Mouse (Mus musculus) ovary, postnatal 36 days (tissue): Measurements from ENCODE around the gene Med12.

Source experiments
- DNase-seq: peaks from one replicate; pipeline ENCODE4 v3.0.0; 2022; ENCODE audit warnings: low spot score, mixed read lengths

Med12 gene

DNA sequence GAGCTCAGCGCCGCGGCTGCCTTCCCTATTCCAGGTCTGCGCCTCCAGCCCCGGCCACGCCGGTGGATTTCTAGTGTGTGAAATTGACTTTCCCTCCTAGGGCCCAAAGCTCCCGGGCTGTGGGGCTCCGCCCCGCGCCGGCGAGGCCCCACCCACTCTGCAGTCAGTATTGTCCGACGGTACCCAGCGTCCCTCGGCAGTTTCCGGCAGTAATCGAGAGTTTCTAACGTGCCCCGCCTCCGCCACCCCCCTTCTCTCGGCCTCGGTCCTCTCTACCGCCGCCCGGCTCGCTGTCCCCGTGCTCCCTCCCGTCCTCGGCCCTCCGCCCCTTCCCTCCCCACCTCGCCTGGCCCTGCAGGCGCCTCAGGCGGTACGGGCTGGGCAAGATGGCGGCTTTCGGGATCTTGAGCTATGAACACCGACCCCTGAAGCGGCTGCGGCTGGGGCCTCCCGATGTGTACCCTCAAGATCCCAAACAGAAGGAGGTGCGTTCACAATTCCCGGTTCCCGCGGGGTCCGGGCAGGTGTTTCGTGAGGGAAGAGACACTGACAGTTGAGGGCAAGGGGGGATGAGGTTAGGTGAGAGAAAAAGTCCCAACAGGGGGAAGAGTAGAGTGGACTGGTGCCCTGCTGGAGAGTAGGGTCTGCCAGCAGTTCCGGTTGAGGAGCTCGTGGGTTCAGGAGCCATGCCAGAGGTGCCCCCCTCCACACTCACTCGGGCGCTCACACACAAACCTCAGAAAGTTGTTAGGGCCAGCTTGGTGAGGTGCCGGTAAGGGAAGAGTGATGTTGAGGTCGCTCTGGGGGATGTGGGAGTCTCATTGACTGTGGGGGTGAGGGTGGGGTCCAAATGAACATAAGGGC lies at the start of gene Med12:
Med12 (plus strand) TSS at position 156 of the 864 bp plus-strand sequence.
- peak; percentile 88 for DNase-seq

DNA sequence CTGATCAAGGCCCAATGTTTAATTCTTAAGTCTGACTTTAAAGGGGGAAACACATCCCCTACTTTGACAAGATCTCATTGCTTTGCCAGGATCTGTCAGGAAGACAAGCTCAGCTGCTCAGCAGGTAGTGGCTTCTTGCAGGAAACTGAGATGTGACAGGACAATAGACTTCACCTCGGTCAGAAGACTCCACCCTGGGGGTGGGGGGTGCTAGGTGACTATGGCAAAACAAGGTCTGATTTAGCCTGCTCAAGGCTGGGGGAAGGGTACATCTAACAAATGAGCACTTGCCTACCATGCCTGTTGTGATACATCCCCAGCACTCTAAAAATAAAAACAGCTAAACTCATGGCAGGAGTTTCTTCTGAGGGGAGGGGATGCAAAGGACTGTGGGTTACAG lies 28.8 kb upstream of the Med12 start:
- DNase-seq, result no peak

DNA sequence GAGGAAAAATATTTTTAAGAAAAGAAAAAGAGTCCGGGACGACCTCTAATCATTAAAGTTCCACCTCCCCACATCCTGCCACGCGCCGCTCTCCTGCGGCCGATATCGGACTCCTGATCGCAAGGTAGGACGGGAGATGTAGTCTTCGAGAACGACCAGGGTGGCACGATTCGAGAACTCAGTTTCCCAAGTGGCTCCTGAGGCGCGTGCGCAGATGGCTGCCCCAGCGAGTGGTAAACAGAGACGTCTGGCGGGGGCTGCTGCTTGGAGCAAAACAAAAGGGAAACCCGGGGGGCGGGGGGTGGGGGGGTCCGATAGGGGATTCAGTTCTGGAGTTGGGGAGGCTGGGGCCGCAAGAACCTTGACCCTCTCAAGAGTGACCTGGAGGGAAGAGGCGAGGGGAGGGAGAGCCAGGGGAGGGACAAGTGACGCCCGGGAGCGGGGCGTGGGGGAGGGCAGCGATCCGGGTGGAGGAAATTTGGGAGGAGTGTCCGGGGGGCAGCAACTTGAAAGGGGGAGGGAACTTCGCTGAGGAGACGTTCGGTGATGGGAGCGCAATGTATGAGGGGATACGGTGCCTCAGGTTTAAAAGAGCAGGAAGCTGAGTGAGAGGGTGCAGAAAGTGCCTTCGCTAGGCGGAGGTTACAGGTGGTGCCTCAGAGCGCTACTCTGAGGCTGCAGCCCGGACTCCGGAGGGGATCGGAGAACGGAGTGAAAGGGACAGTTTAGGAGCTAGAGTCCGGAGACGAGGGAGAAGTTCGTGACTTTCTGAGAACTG lies 19.7 kb upstream of the Med12 start, which contains the start of gene Foxo4:
Foxo4 (plus strand) TSS at position 577 of the 778 bp plus-strand sequence.
- DNase-seq, result peak; percentile 85

DNA sequence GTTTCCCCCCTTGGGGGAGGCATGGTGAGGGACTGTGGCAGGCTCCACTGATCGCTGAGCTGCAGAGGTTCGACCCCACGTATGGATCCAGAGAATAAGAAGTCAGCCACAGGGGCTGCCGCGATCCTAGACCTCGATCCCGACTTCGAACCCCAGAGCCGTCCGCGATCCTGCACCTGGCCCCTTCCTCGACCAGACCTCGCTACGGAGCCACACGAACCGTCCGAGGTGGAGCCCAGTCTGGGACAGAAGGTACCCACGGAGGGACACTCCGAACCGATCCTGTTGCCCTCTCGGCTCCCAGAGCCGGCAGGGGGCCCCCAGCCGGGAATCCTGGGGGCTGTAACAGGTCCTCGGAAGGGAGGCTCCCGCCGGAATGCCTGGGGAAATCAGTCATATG lies 19.1 kb upstream of the Med12 start:
- peak; percentile 14 for DNase-seq

DNA sequence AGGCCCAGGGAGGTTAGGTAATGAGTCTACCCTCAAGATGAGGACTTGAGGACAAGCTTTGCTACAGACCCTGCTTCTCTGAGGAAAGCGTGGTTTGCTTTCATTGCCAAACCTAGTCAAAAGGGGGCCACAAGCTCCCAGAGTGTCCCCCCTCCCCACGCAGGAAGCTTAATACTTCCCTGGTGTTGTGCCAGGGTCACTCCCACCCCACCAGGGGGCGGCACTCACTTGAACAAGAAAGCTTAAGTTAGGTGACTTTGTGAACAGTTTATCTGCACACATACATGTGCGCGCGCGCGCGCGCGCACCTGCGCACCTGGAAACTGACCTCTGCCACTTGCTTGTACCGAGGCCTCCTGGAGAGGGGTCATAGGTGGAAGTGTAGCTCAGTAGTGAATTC lies 17.2 kb upstream of the Med12 start:
- DNase-seq, result peak; percentile 5

DNA sequence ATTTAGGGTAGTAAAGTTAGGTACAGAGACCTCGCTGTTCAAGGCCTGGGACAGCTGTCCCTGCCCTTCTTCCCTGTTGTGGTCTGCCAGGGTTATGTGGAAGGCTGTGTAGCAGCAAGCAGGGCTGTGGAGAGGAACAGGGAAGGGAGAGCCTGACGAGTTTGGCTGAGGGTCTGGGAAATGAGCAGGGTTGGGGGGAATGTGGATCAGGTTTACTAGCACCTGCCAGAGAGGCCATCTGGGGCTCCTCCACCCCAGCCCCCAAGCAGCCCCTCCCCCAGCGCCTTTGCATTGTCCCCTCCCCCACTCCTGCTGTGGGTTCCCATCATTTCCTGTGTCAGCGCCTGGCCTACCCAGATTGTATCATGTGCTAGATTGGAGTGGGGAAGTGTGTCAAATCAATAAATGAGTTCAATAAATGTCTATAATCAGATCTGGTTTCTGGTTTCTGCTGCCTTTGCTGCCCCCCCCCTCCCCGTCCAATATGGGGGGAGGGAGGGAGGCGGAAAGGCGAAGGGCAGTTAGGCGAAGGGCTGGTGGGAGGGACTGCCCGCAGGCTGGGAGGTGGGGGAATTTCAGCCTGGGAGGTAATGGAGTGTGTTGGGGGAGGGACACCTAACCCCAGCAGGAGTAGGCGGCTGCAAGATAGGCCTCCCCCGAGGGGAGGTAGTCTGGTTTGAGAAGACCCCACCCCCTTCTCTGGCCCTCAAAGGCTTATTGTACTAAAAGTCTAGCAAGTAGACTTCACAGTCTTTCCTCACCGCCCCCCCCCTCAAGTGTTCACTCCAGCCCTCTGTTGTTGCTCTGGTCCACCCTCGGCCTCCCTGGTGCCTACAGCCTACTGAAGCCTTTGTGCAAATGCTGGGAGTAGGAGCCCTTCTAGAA lies 13.1 kb upstream of the Med12 start:
- no peak for DNase-seq

DNA sequence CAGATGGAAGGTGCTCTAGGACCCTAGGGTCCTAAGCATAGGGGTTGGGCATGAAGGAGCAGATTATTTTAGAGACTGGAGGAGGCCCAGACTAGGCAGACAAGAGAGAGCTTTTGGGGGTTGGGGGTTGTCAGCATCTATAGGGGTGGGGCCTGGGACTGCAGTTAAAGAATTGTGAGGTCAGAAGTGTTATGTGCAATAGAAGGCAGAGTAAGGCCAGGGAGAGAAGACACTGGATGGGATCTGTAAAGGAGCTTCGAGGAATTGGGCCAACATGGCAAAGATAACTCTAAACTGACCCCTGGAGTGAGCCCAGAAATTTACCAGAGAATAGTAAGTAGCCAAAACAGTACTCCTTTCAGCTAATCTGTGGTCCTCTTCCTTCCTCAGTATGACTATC lies 9.9 kb upstream of the Med12 start, which contains the start of gene Gm614:
Gm614 (minus strand) TSS at position 101 of the 400 bp plus-strand sequence.
- no peak for DNase-seq

DNA sequence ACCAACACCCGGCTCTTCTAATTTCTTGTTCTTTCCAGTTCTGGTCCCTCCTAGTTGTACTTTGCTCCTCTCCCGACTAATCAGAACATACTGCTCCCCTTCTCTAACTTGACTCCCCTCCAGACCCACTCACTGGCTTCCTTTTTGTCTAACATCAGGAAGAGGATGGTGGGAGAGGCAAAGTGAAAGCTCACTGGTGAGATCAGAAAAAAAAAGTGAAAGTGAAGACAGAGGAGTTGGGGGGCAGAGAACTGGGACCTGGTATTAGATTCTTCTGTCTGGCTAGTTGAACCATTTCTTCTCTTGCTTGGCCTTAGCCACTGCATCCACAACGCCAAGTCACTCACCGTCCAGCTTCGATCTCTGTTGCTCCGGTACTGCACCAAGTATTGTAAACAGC lies 7.2 kb upstream of the Med12 start:
- DNase-seq, result no peak

DNA sequence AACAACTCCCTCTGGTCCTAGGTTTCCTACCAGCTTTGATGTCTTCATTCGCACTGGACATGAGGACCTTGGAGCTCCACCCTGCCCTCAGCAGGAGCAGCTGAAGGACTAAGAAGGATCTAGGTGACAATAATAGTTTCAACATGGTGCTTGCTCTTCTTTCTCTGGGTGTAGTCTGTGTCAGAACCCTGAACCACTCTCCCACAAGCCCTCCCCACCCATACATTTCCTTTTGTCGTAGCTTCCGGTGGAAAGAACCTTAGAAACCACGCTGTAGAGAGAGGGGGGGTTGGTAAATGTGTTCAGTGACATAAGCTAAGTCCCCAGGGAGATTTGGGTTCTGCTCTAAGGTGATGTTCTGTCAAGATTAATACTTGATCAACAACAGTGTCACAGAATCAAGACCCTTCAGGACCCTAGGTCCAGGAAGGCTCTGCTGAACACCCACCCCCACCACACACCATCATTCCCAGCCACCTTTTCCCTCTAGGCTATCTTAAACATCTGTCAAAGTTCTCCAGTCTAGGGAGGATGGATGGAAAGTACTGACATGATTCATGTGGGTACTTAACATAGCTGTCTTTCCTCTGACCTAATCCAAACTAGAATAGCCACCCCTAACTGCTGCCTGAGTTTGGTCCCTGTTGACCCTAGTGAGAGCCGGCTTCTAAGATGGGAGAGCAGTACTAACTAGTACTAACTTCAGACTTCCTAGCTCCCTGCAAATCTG lies 5.6 kb upstream of the Med12 start, which contains the start of gene Il2rg:
Il2rg (minus strand) TSS at position 231 of the 730 bp plus-strand sequence.
- no peak for DNase-seq

DNA sequence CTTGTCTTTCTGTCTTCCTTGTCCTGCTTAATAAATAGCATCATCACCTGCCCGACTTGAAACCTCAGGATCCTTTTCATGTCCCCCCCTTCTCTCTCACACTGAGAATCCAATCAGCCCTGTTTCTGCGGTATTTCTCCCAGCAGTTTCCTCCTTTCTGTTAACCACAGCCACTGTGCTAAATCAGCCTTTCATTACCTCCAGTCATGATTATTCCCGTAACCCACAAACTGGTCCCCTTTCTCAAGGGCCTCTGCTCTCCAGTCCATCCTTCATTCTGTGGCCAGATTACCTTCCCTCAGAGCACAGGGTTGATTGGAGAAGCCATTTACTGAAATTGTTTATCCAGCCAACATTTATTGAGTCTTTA lies 5.1 kb upstream of the Med12 start, which contains the start of gene Gm20489:
Gm20489 (minus strand) TSS at position 269 of the 370 bp plus-strand sequence.
- DNase-seq, result no peak

DNA sequence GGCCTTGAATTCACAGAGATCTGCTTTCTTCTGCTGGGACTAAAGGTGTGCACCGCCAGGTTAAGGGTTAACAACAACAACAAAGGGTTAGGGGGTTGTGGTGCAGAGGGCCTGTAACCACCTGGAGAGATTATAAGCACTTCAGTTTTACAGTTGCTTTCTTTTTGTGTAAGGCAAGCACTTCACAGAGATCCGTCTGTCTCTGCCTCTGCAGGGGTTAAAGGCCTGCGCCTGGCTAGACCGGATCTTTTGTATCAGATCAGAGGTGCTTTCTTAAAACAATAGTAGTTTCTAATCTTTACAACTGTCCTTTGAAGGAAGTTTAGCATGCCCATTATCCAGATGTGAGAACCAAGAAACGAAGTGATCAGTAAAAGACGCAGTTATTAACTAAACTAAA lies 420 bp upstream of the Med12 start:
- DNase-seq, result no peak

DNA sequence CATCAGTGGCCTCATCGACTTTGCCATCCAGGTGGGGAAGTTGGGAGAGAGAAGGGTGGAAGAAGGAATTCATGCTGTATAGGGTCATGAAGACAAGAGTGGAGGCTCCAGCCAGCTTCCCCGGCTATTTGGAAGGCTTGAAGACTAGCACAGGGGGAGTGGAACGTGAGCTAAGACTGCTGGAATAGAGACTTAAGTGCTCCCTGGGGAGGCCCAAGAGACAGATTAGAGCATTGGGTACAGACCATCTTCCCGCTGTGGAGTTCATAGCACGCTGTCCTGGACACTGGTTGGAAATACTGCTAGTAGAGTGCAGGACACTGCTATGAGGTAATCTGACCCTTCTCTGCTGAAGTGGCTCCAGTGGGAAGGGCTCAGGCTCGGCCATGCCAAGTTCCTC lies 9.0 kb downstream of the Med12 start:
- no peak for DNase-seq

DNA sequence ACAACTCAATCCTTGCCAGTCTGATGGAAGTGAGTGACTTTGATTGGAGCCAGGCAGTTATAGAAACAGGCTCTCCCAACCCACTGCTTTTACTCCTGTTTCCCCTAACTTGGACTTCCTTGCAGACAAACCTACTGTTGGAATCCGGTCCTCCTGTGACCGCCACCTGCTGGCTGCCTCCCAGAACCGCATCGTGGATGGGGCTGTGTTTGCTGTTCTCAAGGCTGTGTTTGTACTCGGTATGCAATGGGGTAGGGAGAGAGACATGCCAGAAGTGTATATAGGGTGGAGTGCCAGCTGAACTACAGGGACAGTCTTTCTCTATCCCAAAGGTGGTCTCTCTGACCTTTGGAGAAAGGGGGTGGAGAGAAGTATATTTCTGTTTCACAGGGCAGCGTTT lies 11.7 kb downstream of the Med12 start:
- DNase-seq, result peak; percentile 66

DNA sequence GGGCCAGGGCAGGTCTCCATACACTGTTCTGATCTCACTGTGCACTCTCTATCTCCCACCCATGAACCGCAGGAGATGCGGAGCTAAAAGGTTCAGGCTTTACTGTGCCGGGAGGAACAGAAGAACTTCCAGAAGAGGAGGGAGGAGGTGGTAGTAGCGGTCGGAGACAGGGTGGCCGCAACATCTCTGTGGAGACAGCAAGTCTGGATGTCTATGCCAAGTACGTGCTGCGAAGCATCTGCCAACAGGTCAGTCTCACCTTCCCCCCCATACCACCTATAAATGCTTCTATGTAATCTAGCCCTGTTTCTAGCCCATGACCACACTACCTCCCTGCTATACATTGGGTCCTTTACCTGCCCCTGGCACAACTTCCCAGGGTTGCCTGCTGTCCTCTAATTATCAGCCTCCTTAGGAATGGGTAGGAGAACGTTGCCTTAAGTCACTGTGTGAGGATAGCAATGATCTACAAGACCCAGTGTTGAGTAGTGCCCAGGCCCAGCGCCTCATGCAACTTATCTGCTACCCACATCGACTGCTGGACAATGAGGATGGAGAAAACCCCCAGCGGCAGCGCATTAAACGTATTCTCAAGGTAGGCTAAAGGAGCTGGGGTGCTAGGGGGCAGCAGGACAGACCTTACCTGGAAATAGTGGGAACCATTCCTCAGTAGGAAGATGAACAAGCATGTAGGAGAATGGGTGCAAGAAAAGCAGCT lies 12.3 kb downstream of the Med12 start:
- DNase-seq, result no peak

DNA sequence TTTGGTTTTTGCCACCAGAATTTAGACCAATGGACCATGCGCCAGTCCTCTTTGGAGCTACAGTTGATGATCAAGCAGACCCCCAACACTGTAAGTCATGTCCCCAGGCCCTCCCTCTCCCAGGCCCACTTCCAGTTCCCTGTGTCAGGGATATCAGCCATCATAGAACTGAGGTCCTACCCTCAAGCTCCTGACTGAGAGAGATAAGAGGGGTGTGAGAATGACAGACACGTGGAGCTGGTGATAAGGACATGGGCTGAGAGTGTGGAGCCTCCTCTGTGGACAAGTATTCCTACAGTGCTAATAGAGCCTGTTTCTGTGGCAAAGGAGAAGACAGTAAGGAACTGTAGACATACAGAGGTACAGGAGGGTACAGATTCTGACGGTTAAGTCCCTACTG lies 13.7 kb downstream of the Med12 start:
- no peak for DNase-seq

DNA sequence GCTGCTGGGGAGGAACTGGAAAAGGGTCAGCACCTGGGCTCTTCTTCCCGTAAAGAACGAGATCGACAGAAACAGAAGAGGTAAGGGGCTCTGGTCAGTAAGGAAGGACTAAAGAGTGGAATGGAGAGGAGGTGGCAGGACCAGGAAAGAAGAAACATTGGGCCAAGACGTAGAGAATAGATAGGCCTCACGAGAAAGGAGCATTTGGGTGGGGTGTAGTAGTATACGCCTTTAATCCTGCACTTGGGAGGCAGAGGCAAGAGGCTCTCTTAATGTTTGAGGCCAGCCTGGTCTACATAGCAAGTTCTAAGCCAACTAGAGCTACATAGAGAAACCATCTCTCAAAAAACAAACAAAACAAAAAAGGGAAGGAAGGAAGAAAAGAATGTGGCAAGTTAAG lies 14.6 kb downstream of the Med12 start:
- DNase-seq, result no peak

DNA sequence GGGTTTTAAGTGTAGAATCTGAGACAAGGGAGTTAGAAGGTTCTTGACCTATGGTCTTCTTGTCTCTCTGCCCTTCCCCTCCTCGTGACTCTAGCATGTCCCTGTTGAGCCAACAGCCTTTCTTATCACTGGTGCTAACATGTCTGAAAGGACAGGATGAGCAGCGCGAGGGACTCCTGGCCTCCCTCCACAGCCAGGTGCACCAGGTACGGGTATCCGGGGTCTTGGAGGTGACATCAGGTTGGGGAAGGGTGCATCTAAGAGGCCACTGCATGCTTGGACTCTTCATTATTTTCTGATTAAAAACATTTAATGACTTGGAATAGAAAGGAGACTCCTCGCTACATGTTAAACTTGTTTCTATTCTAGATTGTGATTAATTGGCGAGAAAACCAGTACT lies 15.2 kb downstream of the Med12 start:
- no peak for DNase-seq

DNA sequence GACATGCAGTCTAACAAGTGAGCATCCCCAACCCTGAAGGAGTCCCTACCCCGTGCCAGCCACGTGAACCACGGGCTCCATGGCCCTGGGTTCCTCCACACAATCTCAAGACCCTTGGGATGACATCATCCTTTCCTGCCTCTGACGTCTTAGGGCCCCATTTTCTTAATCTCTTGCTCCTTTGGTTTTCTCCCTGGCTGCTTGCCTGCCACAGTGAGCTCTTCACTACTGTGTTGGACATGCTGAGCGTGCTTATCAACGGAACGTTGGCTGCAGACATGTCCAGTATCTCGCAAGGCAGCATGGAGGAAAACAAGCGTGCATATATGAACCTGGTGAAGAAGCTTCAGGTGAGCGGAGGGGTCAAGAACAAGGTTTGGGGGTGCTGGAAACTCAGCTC lies 16.3 kb downstream of the Med12 start:
- DNase-seq, result no peak

DNA sequence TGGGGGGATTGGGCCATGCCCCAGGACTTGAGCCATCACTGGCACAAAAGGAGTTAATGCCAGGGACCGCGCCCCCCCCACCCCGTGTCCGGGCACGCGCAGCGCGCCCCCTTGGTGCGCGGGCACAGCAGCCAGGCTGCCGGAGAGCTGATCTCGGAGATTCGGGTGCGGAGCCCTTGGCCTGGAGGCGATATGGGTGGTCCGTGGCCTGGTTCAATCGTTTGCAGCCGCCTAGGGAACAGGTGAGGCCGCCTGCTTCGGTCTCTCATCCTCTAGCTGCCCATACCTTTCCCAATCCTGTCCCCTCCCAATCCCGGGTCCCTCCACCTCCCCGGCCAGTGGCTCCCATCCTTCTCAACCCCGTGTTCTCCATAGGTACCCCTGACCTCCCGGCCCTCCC lies 25.2 kb downstream of the Med12 start, which contains the start of gene Nlgn3:
Nlgn3 (plus strand) TSS at position 114 of the 400 bp plus-strand sequence.
- DNase-seq, result no peak
